Mouse (Mus musculus): Measurements from ENCODE around the gene Arhgef19. TPM values are rescaled to one million over a fixed set of nuclear protein-coding genes. Genes with fewer than 3 reads are reported as not detected.

Gene Arhgef19
- polyA plus RNA-seq, 1 experiment from 2014 or later: 1.7 TPM

- Histone ChIP-seq H3K27me3 (replicated peaks; ENCODE audit: control insufficient read depth, insufficient read depth, low read length) (peaks cover 21% of the 10 kb centered on the region), H3K9ac (ENCODE audit: low read depth, low read length) (no peak overlapping the region), H3K27ac (ENCODE audit: low read depth, low read length) (no peak overlapping the region), H3K36me3 (ENCODE audit: control insufficient read depth, insufficient read depth, low read length) (no peaks in the 10 kb centered on the region), H3K4me1 (ENCODE audit: control insufficient read depth, insufficient read depth, low read depth, low read length) (peaks cover 10% of the 10 kb centered on the region), H3K4me3 (ENCODE audit: low read length) (no peak overlapping the region), H3K4me2 (ENCODE audit: low read length) (no peak overlapping the region), H3K9me3 (ENCODE audit: control insufficient read depth, low read length) (no peaks in the 10 kb centered on the region)
- 74% methylated on average over 4 of the region's 4 CpGs for WGBS
- ATAC-seq: no peak
These were observed 60.9 kb downstream of the Arhgef19 start for GRCm38 (mm10) chr4:141300196-141300595.

GRCm38 (mm10) chr4:141301116-141301553, 61.8 kb downstream of the Arhgef19 start, which contains the start of gene Epha2:
Epha2 (plus strand) TSS chr4:141301240.
- Histone ChIP-seq H3K4me3 (ENCODE audit: low read length) (peak within 1 kb of the TSS; percentile 70), H3K4me1 (ENCODE audit: control insufficient read depth, insufficient read depth, low read depth, low read length) (peaks cover 8% of the 10 kb centered on the region), H3K27ac (ENCODE audit: low read depth, low read length) (no peak within 1 kb of the TSS), H3K4me2 (ENCODE audit: low read length) (peak within 1 kb of the TSS; percentile 90), H3K9ac (ENCODE audit: low read depth, low read length) (peak within 1 kb of the TSS; percentile 66), H3K27me3 (replicated peaks; ENCODE audit: control insufficient read depth, insufficient read depth, low read length) (peaks cover 16% of the 10 kb centered on the region), H3K9me3 (ENCODE audit: control insufficient read depth, low read length) (no peaks in the 10 kb centered on the region), H3K36me3 (ENCODE audit: control insufficient read depth, insufficient read depth, low read length) (no peaks in the 10 kb centered on the region)
- under 1% methylated on average over 35 of the region's 35 CpGs for WGBS
- ATAC-seq: peak; percentile 69

GRCm38 (mm10) chr4:141301591-141302427, 62.5 kb downstream of the Arhgef19 start:
- peaks cover 16% of the 10 kb centered on the region for H3K27me3 ChIP-seq (replicated peaks; ENCODE audit: control insufficient read depth, insufficient read depth, low read length)
- under 1% methylated on average over 45 of the region's 51 CpGs for WGBS
- peak; percentile 27; the same call in 1 of the 2 replicates for ATAC-seq

GRCm38 (mm10) chr4:141302428-141303401, 63.4 kb downstream of the Arhgef19 start:
- no peak overlapping the region for H3K27ac ChIP-seq (ENCODE audit: low read depth, low read length)
- H3K27me3 ChIP-seq (replicated peaks; ENCODE audit: control insufficient read depth, insufficient read depth, low read length): peaks cover 16% of the 10 kb centered on the region
- H3K4me3 ChIP-seq (ENCODE audit: low read length): peak overlapping the region; percentile 70
- no peak for ATAC-seq
- H3K4me1 ChIP-seq (ENCODE audit: control insufficient read depth, insufficient read depth, low read depth, low read length): peaks cover 8% of the 10 kb centered on the region
- 11% methylated on average over 27 of the region's 27 CpGs for WGBS
- no peak overlapping the region for H3K9ac ChIP-seq (ENCODE audit: low read depth, low read length)
- no peaks in the 10 kb centered on the region for H3K9me3 ChIP-seq (ENCODE audit: control insufficient read depth, low read length)
- peak overlapping the region; percentile 90 for H3K4me2 ChIP-seq (ENCODE audit: low read length)
- no peaks in the 10 kb centered on the region for H3K36me3 ChIP-seq (ENCODE audit: control insufficient read depth, insufficient read depth, low read length)

More at GRCm38 (mm10) chr4:141301591-141302427, 62.5 kb downstream of the Arhgef19 start:
- Histone ChIP-seq H3K4me2 (ENCODE audit: low read length) (peak overlapping the region; percentile 90), H3K36me3 (ENCODE audit: control insufficient read depth, insufficient read depth, low read length) (no peaks in the 10 kb centered on the region), H3K9ac (ENCODE audit: low read depth, low read length) (peak overlapping the region; percentile 66), H3K27ac (ENCODE audit: low read depth, low read length) (no peak overlapping the region), H3K9me3 (ENCODE audit: control insufficient read depth, low read length) (no peaks in the 10 kb centered on the region), H3K4me1 (ENCODE audit: control insufficient read depth, insufficient read depth, low read depth, low read length) (peaks cover 8% of the 10 kb centered on the region), H3K4me3 (ENCODE audit: low read length) (peak overlapping the region; percentile 70)

GRCm38 (mm10) chr4:141303402-141304222, 64.3 kb downstream of the Arhgef19 start:
- Histone ChIP-seq H3K4me1 (ENCODE audit: control insufficient read depth, insufficient read depth, low read depth, low read length) (peaks cover 8% of the 10 kb centered on the region), H3K27me3 (replicated peaks; ENCODE audit: control insufficient read depth, insufficient read depth, low read length) (peaks cover 16% of the 10 kb centered on the region), H3K36me3 (ENCODE audit: control insufficient read depth, insufficient read depth, low read length) (no peaks in the 10 kb centered on the region), H3K27ac (ENCODE audit: low read depth, low read length) (no peak overlapping the region), H3K4me3 (ENCODE audit: low read length) (no peak overlapping the region), H3K9me3 (ENCODE audit: control insufficient read depth, low read length) (no peaks in the 10 kb centered on the region), H3K4me2 (ENCODE audit: low read length) (no peak overlapping the region), H3K9ac (ENCODE audit: low read depth, low read length) (no peak overlapping the region)
- 52% methylated on average over 7 of the region's 7 CpGs for WGBS
- no peak for ATAC-seq

- Histone ChIP-seq H3K9ac (ENCODE audit: low read depth, low read length) (no peak overlapping the region), H3K4me2 (ENCODE audit: low read length) (no peak overlapping the region), H3K9me3 (ENCODE audit: control insufficient read depth, low read length) (no peaks in the 10 kb centered on the region), H3K36me3 (ENCODE audit: control insufficient read depth, insufficient read depth, low read length) (no peaks in the 10 kb centered on the region), H3K27ac (ENCODE audit: low read depth, low read length) (no peak overlapping the region), H3K4me3 (ENCODE audit: low read length) (no peak overlapping the region), H3K4me1 (ENCODE audit: control insufficient read depth, insufficient read depth, low read depth, low read length) (peaks cover 8% of the 10 kb centered on the region), H3K27me3 (replicated peaks; ENCODE audit: control insufficient read depth, insufficient read depth, low read length) (peaks cover 16% of the 10 kb centered on the region)
- 80% methylated on average over 4 of the region's 4 CpGs for WGBS
- ATAC-seq: no peak
These were observed 64.9 kb downstream of the Arhgef19 start for GRCm38 (mm10) chr4:141304223-141304611.

- H3K4me3 ChIP-seq (ENCODE audit: low read length): no peak overlapping the region
- H3K4me2 ChIP-seq (ENCODE audit: low read length): no peak overlapping the region
- ATAC-seq: no peak
- H3K36me3 ChIP-seq (ENCODE audit: control insufficient read depth, insufficient read depth, low read length): no peaks in the 10 kb centered on the region
- no peaks in the 10 kb centered on the region for H3K9me3 ChIP-seq (ENCODE audit: control insufficient read depth, low read length)
- 20% methylated on average over 8 of the region's 8 CpGs for WGBS
- H3K4me1 ChIP-seq (ENCODE audit: control insufficient read depth, insufficient read depth, low read depth, low read length): peaks cover 14% of the 10 kb centered on the region
- peaks cover 13% of the 10 kb centered on the region for H3K27me3 ChIP-seq (replicated peaks; ENCODE audit: control insufficient read depth, insufficient read depth, low read length)
- no peak overlapping the region for H3K27ac ChIP-seq (ENCODE audit: low read depth, low read length)
- no peak overlapping the region for H3K9ac ChIP-seq (ENCODE audit: low read depth, low read length)
These were observed 66.8 kb downstream of the Arhgef19 start for GRCm38 (mm10) chr4:141306057-141306456.

All from hindbrain, embryonic 16.5 days (tissue).